Mouse (Mus musculus): ENCODE results near the gene Adamts9.

DNA sequence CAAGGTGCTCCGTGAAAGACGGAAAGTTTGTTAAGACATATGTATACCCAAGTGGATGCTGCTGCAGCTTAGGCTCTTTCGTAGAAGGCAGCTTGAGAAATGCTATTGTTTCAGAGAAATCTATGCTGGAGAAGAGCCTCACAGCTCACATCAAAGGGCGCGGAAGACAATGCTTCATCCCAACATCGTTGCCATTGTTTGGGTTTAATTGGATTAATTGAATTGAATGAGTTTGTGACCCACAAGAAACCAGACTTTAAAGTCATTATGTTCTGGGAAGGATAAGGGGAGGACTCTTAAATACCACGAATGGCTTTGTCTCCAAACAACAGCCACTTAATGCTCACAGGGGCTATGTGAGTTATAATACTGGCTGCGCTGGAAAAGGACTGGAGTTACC, 125.6 kb downstream of the Adamts9 start:
- TF ChIP-seq HCFC1 (IDR thresholded peaks at IDR 0.05; ENCODE audit: borderline replicate concordance, insufficient read depth, low read length) (no peak), ZC3H11A (IDR thresholded peaks at IDR 0.05; ENCODE audit: borderline replicate concordance, low read depth, low read length) (no peak), ZNF384 (IDR thresholded peaks at IDR 0.05; ENCODE audit: low read depth, low read length) (no peak)

Measured in ES-E14 (cell line).